Mouse (Mus musculus) spleen, embryonic (tissue): ENCODE measurements around the gene Atp9a.

Experiments used
- CTCF ChIA-PET: fragments of 350-600 bp; sonication (Branson Sonifier 250); formaldehyde crosslinking; loops from one replicate; lab custom pipeline; 2022; lab: Charles Lee

The Atp9a gene

DNA sequence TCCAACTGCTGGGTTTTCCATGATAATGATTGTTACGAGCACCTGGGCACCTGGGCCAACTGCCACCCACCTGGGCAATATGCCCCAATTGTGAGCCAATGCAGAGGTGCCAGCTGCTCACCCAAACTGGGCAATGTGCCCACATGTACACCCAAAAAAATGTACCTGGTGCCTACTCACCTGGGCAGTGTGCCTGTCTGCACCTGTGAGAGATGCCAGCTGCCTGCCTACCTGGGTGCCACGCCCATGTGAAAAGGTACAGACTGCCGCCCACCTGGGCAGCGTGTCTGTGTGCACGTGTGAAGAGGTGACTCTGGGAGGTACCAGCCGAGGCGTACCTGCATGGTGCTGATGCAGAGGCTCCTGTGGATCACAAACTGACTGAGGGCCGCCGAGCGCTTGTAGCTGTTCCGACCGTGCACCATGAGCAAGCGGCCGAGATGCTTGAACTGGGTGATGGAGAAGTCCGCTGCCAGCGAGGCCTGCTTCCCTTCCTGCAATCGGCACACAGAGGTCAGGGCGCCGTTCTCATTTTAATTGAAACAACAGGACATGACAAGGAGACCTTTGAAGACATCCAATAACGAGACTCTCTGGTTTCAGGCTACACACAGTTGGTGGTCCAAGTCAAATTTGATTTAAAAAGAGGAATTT is 98.6 kb downstream of the Atp9a start:
- CTCF ChIA-PET, result no interaction called here

DNA sequence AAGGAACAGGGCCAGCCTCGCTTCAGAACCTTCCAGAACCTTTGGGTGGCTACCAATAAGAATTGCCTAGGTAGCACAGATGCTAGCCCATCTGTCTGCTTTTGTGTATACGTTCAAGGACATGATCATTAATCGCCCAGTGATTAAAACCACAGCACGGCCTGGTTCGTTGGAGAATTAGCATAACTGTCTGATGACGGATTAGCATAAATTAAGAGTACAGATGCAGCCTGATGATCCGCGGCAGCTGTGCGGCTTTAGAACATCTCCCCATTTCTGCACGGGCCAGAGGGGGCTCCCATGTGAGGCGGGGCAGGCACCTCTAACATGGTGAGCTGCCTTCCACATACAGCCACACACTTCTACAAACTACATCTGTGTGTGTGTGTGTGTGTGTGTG is 100.0 kb downstream of the Atp9a start:
- CTCF ChIA-PET, result no interaction called here

DNA sequence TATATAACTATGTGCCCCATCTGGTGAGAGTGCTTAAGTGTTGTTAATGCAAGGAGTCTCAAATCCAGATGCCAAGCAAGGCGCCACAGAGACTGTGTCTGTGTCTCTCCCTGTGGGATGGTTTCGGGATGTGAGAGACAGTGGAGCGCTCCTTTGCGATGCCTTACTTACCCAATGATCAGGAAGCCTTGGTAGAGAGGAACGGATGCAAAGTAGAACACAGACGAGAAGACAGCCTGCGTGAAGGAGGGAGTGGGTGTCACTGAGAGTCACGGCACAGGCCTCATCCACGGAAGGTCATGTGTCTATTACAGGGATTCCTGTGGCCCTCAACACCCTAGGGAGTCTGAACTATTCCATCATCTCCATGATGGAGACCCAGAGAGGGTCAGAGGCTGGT is 101.7 kb downstream of the Atp9a start:
- CTCF ChIA-PET, result no interaction called here

DNA sequence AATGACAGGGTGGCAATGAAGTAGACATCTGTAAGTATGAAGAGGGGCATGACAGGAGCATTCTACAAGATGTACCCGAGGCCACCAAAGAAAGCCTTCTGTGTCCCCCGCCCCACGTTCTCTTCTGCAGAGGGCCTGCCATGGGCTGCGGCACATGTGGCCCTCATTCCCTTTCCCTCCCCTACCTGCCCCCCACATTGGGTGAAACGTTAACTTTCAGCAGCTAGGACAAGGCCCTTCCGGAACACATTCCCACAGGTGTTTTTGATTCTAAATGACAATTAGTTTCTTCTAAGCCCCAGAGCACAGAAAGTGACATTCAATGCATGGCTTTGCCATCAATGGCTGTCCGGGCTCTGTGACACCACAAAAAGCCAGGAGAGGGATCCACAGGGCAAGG is 107.3 kb downstream of the Atp9a start:
- CTCF ChIA-PET, result no interaction called here

DNA sequence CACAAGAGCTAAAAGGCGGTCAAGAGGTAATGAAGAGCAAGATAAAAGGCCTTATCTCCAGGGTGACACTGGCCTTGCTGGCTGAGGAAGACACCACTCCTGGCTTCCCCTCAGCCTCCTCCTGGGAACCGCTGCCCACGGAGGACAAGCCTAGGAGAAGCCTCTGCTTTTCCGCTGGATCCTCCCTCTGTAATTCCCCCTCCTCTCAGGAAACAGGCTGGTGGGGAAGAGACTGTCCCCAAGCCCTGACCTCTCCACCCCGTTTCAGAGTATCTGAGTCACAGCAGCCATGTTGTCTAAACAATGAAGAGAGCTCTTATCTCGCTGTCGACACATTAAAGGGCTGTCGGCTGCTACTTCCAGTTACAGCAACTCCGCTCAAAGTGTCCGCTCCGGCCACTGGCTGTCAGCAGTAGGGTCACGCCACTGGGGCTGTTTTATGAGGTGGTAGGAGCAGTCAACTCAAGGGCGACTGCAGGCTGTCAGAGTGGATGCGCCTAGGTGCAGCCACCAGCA is 108.8 kb downstream of the Atp9a start:
- CTCF ChIA-PET, result no interaction called here

DNA sequence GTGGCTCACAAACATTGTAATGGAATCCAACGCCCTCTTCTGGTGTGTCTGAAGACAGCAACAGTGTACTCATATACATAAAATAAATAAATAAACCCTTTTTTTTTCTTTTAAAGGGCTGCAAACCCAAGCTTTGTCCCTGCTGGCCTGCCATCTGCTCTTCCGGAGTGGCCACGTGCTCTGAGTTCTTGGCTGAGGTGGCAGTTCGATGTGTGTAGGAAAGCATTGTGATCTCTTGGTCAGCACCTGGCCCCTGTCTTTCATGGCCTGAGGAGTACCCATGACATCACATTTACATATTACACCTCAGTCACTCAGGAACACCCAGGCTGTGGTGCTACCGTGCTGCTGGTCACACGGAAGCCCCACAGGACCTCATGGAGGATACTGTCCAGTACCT is 109.7 kb downstream of the Atp9a start:
- CTCF ChIA-PET, result no interaction called here

DNA sequence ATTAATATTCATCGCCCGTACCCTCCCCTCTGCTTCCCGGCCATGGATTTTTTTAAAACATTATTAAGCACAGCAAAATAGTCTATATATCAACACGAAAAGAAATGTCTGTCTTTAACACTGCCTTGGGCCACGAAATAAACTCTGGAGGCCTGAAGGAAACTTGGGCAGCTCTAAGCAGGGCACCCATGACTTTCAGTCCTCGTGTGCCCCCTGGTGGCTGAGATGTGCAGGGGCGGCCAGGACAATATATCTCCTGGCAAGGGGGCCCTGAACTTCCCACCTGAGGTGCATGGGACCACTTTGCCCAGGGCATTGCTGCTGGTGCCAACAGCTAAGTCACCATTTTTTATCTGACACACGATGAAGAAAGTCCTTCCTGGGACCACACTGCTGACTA is 113.4 kb downstream of the Atp9a start:
- CTCF ChIA-PET, result interaction anchor here (0.5 to 1.2 kb wide), 3 partner anchors 157 to 379 kb away, joined by 3 to 4 read pairs (median 3); no protein-coding TSS in a partner anchor

DNA sequence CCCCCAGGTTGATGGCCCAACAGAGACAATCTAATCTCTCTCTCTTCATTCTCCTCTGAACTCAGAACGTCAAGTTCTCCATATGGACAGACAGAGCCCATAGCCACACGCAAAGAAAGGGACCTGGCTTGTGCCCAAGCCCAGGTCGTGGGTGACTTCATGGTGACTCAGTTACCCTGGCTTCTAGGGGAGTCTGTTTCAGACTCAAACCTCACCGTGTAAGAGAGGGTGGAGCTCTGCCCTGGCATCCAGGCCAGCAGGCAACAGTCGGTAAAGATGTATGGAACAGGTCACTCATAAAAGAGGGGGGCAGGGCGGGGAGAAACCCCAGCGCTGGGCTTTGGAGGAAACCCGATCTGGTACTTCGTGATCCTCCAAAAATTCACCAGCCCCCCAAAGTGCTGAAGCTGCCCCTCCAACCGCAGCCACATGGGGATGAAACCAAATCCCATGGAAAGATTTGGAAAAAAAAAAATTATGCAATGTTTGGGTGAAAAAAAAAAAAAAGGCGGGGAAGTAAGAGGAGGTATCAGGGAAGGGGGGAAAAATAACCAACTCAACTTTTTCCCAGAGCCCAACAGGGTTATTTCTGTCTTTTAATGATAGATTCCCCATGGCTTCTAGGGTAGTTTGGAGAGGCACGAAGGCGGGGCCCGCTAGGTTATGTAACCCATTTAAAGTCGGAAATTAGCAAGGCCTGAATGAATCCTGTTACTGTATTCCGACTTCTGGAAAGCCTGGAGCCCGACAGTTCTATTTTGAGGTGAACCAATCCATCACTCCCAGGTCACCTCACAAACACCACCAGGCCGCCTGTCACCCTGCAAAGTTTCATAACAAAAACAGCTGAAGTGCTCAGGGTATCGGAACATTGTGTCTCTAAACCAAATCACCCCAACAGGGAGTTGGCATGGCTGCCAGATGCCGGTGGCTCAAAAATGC is 114.1 kb downstream of the Atp9a start:
- CTCF ChIA-PET, result interaction anchor here (0.5 to 1.2 kb wide), 4 partner anchors 149 to 378 kb away, joined by 3 to 7 read pairs (median 4); no protein-coding TSS in a partner anchor

DNA sequence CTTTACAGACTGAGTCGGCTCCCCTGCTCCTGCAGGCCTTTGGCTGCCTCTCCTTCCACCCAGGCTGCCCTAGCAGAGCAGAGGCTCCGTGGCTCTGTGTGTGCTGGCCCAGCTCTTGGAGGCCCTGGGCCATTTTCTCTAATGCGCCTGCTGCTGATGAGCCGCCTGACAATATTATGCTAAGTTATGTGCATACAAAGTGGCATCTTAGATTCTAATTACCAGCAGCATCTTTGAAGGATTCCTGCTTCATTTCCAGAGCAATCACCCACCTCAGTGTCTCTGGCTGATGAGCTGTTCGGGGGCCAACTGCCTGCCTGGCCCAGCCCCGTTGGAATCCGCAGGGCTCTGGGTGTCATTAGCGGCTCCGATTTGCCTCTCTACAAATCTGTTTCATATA is 115.8 kb downstream of the Atp9a start:
- CTCF ChIA-PET, result interaction anchor here (0.6 kb wide), 1 partner anchor 313 kb away, joined by 6 read pairs; no protein-coding TSS in a partner anchor

DNA sequence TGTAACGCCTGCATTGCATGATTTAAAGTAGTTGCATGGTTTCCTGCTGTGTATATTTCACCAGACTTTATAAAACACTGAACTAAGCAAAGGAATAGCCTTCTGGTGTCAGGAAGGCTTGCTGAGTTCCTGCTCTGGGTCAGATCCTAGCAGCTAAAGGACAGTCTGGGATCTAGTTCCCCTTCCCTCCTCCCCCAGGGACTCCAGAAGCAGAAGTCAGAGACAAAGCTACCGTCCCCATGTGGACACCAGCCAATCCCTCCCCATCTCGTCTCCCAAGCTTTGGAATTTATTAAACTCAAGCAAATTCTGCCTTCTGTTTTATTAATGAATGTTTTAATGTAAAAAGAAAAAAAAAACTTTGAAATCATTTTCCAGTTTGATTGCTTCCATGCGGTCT is 117.1 kb downstream of the Atp9a start:
- CTCF ChIA-PET, result interaction anchor here (0.6 to 0.7 kb wide), 2 partner anchors 13 to 158 kb away, joined by 3 to 4 read pairs; no protein-coding TSS in a partner anchor

DNA sequence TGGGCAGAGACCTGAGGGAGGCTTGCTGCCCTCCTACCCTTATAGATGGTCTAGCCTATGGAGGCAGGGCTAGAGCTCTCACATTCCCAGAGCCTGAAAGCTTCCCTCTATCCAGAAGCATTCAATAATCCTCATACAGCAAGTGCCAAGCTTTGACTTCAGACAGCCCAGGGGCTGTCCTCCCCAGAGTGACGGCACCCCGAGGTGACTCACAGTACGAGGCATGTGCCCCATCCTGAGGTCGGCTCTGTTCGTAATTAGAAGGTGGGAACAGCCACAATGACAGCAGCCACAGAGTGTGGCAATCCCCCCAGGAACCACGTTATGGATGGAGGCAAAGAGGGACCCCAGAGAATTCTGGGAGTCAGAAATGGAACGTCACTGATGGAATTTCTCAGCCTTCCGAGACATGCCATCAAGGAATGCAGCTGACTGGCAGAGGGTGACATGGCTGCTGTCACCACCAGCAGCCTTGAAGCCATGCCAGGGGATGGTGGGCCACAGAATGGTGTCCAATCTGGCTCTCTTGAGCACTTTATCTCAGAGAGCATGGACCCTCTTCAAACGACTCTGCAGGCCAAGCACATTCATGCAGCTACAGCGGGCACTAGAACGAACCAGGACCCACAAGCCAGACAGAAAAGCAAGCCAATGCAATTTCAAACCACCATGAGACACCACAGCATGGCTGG is 121.0 kb downstream of the Atp9a start:
- CTCF ChIA-PET, result no interaction called here

DNA sequence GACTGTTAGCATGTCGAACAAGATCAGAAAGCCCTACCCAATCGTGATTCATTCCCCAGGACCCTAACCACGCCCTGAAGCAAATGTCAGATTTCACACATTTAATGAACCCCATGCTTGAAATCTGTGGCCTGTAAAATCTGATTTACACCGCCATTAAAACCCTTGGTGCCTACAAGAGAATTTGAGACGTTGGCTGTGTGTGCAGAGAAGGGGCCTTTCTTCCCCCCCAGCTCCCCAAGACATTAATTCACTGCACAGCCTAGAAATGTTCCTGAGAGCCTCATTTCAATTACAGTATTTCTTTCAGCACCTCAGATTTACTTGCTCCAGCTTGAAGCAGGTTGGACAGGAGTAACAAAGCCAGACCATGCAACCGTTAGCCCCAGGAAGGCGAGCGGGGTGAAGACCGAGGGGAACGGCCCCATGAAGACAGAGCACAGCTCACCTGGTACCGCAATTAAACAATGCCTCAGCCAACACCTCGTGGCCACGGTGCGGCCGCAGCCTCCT is 123.9 kb downstream of the Atp9a start:
- CTCF ChIA-PET, result no interaction called here

DNA sequence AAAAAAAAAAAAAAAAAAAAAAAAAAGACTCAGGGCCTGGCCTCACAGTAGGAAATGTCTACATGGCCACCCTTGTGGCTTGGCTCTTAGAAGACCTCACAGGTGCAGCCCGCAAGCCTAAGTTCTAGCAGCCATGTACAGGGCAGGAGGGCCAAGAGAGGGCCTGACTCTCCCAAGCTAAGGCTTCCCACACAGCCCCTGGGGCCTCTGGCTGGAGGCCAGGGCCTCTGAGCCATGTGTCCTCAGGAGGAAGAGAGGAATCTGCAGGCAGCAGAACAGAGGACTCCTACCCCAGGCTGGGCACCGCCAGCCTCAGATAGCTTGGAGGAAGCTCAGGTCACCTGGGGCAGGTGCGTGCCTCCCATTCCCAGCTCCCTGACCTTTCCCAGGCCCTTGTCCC is 127.0 kb downstream of the Atp9a start:
- CTCF ChIA-PET, result no interaction called here

DNA sequence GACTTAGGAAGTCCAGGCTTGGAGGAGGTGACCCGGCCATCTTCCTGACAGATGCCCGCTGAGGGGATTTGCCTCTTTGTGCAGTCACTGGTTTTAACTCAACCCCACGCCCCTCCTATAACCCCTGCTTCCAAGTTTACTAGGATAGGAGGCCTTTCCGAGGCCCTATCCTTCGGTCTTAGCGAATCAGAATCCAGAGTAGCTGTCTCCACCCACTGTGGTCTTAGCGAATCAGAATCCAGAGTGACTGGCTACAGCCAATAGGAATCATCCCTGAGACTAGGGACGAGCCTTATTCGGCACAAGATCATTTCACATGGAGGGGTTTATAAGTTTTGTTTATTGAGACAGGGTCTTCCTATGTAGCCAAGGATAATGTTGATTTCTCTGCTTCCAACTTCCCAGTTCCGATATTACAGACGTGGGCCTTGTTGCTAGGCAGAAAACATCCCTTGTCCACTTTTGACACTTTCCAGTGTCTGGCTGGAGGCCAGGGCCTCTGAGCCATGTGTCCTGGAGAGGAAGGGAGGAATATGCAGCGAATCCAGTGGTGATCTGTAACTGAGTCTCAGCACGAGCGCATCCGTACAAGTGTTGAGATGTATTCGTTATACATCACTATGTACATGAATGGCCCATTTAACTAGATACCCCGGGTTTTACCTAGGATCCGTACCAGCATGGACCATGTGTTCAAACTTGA is 127.9 kb downstream of the Atp9a start:
- CTCF ChIA-PET, result no interaction called here

DNA sequence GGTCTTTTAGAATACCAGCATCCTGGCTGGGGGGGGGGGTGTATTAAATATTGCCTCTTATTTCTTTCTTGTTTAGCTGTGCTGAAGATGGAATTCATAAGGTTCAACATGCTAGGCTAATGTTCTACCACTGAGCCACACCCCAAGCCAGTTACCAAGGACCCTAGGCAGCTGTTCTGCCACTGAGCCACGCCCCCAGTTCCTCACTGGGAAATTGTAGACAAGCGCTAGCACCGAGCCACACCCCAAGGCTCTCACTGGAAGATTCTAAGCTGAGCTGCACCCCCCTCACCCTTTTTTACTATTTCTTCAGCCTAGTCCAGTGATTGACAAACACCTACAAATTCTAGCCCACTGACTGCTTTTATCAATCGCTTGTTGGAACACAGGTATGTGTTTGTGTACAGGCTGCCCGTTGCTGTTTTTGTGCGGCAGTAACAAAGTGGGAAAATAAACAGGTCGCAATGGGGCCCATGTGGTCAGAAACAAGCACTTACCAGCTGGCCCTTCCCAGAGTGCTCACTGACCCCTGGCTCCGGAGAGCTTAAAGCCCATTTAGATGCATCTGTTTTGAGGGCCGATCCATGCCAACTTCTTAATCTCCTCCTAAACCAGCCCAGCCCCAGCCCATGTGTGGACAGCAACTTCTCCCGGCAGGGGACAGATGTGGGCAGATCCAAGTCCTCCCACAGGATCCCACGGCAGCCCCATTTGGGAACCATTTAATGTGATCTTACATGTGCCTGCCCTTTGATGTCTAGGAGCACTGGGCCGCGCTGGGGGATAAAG is 128.9 kb downstream of the Atp9a start:
- CTCF ChIA-PET, result no interaction called here

DNA sequence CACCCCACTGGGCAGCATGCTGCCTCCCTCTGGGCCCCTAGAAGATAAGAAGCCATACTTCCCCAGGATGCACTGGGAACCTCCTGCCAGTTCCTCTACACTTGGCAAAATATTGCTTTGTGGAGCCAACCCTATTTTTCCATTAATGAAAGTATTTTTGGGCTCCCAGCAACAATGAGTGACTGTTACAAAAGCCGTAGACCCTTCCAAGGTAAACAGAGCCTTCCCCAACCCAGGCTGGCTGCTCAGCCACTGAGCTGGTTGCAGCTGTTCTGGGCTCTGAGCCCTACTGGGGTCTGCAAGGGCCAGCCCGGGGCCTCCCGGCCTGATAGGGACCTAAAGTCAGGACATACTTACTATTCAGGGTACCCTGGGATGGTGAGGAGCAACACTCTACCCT is 131.3 kb downstream of the Atp9a start:
- CTCF ChIA-PET, result no interaction called here

DNA sequence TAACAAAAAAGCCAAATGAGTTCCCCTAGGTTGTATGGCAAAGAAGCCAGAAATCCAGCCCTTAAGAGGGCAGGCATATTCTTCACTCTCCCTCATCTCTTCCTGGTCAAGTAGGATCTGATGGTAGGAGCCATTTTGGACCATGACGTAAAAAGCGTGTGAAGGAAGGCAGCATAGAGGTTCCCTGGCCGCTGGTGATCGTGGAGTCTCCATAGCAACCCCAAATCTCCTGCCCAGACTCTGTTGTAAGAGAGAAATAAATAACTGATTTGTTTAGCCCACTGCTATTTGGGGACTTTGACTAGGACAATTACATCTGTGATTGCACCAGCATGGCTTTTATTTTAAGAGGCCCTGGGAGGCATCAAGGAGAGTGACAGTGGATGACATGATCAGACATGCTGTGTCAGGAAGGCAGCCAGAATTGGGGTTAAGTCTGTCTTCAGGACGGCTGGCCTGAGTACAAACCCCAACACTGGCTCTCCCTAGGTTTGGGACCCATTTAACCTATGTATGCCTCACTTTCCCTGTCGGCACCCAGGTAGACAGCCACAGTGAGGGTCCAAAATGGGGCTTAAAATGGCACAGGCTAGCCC is 132.5 kb downstream of the Atp9a start:
- CTCF ChIA-PET, result no interaction called here

DNA sequence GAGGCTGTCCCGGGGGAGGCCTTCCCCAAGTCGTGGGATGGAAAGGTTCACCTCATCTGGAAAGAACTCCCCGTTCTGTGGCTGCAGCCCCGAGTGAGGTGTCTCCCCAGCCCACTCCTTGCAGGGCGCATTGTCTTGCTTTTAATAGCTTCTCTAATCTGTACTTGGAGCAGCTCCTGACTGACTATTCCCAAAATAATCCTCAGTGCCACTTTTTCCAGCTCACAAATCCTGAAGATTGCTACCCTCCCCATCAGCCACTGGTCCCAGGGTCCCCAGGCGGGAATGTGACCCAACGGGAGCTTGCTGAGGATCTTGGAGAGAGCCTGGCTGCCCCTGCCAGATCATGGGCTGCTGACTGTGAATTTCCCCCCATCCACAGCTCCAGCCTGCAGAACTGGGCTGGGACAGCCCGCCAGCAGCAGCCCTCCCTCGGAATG is 134.1 kb downstream of the Atp9a start:
- CTCF ChIA-PET, result no interaction called here

DNA sequence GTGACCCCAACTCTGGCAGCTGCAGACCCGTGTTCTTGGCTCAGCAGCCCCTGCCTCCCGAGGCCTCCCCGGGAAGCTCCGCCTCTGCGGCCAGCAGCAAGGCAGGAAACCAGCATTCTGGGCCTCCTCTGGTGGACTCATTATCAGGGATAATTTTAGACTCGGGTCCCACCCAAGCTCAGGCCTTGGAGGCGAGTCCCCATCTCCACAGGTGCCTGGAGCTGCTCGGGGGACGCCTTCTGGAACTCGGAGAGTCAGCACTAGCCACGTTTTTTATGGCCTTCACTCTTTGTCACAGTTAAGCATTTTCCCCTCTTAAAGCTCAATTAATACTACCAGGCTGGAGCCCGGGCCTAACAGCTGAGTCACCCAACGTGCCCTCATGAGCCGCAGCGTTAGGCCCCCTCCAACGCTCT is 137.5 kb downstream of the Atp9a start:
- CTCF ChIA-PET, result no interaction called here

DNA sequence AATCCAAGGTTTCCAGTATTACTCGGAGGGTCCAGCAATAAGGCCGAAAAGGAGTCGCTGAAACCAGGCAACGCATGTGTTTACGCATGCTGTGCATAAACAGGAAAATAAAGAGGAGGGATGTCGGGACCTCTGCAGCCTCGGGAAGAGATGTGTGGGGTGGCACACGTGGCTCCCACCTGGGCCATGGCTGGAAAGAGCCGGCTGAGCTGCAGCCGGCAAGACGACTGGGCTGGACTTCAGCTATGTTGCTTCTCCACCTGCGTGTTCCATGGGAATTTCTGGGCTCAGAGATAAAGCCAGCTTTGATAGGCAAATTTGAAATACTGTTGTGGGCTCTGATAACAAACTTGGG is 139.8 kb downstream of the Atp9a start:
- CTCF ChIA-PET, result no interaction called here
